Mouse (Mus musculus): ENCODE data around the gene Polr2m.

- TF ChIP-seq POLR2A (IDR thresholded peaks at IDR 0.05; ENCODE audit: insufficient read depth, low read depth, low read length) (no peak), CTCF (IDR thresholded peaks at IDR 0.05) (no peak)
Measured at GRCm38 (mm10) chr9:71498391-71499182, 12.9 kb upstream of the Polr2m start.
